Mouse (Mus musculus): ENCODE data around the gene Rab10.

DNA sequence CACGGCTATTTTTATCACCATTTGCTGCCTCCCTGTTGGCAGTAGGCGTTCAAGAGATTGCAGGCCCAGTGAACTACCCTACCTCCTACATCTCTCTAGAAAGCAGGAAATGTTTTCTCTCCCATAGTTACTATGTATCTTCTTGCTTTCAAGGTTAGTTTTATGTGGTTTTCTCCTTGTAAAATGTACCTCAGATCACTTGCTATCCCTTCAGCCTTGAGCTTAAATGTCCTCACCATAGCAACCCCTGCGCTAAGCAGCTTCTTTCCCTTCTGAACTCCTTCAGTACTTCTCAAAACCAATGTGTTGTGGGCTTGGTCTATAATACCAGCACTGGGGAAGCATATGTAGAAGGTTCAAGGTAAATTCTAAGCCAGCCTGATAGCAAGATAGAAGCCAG is 3.1 kb upstream of the Rab10 start:
- TF ChIP-seq CTCF (IDR thresholded peaks at IDR 0.05; ENCODE audit: extremely low read depth, insufficient read depth, low read length) (no peak), POLR2A (IDR thresholded peaks at IDR 0.05; ENCODE audit: extremely low read depth, insufficient read depth, low read length) (no peak)

All from cortical plate, adult 2 months (tissue).